Mouse (Mus musculus): ENCODE data around the gene Pdgfb. TPM values are rescaled to one million over a fixed set of nuclear protein-coding genes. Genes with fewer than 3 reads are reported as not detected.

Gene Pdgfb
- polyA plus RNA-seq, 1 experiment: 27.2 TPM

DNA sequence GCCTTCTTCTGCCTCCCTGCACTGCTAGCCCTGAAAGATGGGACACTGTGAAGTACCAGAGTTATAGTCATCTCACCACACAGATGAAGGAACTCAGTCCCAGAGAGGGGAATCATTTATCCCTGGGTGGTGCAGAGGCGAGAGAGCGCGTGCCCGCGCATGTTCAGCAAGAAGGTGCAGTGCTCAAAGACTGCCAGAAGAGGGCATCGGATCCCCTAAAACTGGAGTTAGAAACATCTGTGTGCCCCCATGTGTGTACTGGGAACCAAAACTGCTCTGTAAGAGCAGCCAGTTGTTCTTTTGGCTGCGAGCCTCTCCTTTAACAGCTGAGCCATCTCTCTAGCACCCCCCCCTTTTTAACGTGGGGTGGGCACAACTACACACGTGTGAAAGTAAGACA is 68.0 kb downstream of the Pdgfb start:
- Histone ChIP-seq H3K4me3 (ENCODE audit: insufficient read depth, poor library complexity, severe bottlenecking) (no peak overlapping the region), H3K27me3 (ENCODE audit: control insufficient read depth, insufficient read depth, insufficient read length) (no peaks in the 10 kb centered on the region), H3K36me3 (ENCODE audit: control insufficient read depth, insufficient read depth) (no peaks in the 10 kb centered on the region), H3K79me3 (ENCODE audit: low read depth) (no peaks in the 10 kb centered on the region), H3ac (ENCODE audit: control insufficient read depth, insufficient read length, low read depth) (no peak overlapping the region), H3K79me2 (ENCODE audit: control insufficient read depth, insufficient read depth) (no peaks in the 10 kb centered on the region)
- no peak for TF ChIP-seq CEBPB (IDR thresholded peaks at IDR 0.05; ENCODE audit: low read depth)
- no peak for TF ChIP-seq USF1 (IDR thresholded peaks at IDR 0.05; ENCODE audit: low read depth)
- TF ChIP-seq CTCF (IDR thresholded peaks at IDR 0.05; ENCODE audit: control insufficient read depth, insufficient read depth, insufficient read length): peak; percentile 0
- TF ChIP-seq FOSL1 (IDR thresholded peaks at IDR 0.05; ENCODE audit: insufficient read depth, low read length, poor library complexity, severe bottlenecking): no peak

DNA sequence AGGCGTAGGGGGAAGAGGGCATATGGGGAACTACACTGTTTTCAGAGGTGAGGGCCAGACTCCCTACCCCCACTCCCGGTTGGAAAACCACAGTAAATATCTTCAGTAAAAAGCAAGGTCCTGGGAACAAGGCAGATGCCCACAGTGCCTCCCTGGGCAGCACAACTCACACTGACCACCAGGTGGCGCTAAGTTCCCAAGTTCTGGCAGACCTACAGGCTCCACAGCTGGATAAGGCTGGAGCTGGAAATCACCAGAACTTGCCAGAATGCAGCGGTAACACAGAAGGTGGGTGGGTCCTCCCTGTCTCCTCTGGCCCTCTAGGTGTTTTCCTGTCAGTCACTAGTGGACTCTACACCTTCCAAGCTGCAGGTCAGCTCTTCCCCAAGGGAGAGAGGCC is 68.8 kb downstream of the Pdgfb start:
- no peaks in the 10 kb centered on the region for H3K79me3 ChIP-seq (ENCODE audit: low read depth)
- TF ChIP-seq CTCF (IDR thresholded peaks at IDR 0.05; ENCODE audit: control insufficient read depth, insufficient read depth, insufficient read length) (peak; percentile 90), MYOD1 (IDR thresholded peaks at IDR 0.05; ENCODE audit: control insufficient read depth, insufficient read length, low read depth) (no peak)
- no peaks in the 10 kb centered on the region for H3K27me3 ChIP-seq (ENCODE audit: control insufficient read depth, insufficient read depth, insufficient read length)
- no peak overlapping the region for H3K4me3 ChIP-seq (ENCODE audit: insufficient read depth, poor library complexity, severe bottlenecking)
- no peak overlapping the region for H3ac ChIP-seq (ENCODE audit: control insufficient read depth, insufficient read length, low read depth)
- H3K36me3 ChIP-seq (ENCODE audit: control insufficient read depth, insufficient read depth): no peaks in the 10 kb centered on the region
- no peaks in the 10 kb centered on the region for H3K79me2 ChIP-seq (ENCODE audit: control insufficient read depth, insufficient read depth)

Small RNA genes within 50 kb of the gene (microRNA-seq; reads per million reads assigned to microRNA genes)
- not detected for gene Mir7213 (ENCODE audit: borderline microRNAs expressed)

Other genes with a start within 250 kb of the Pdgfb start
- gene Dnal4, start 237.1 kb downstream of the Pdgfb start, polyA plus RNA-seq (2012; fragmentation: generic; extraction: Trizol): 48.9 TPM
- gene Nptxr, start 210.2 kb downstream of the Pdgfb start, polyA plus RNA-seq (2012; fragmentation: generic; extraction: Trizol): 26.6 TPM
- not detected for gene Npcd, start 180.7 kb downstream of the Pdgfb start, polyA plus RNA-seq (2012; fragmentation: generic; extraction: Trizol)
- gene Cbx6, start 180.3 kb downstream of the Pdgfb start, polyA plus RNA-seq (2012; fragmentation: generic; extraction: Trizol): 68.3 TPM
- 24.0 TPM for gene Apobec3, start 123.3 kb downstream of the Pdgfb start, polyA plus RNA-seq (2012; fragmentation: generic; extraction: Trizol)
- 5.9 TPM for gene Cbx7, start 43.9 kb downstream of the Pdgfb start, polyA plus RNA-seq (2012; fragmentation: generic; extraction: Trizol)
- 7.9 TPM for gene Syngr1, start 76.4 kb upstream of the Pdgfb start, polyA plus RNA-seq (2012; fragmentation: generic; extraction: Trizol)
- gene Rpl3, start 76.9 kb upstream of the Pdgfb start, polyA plus RNA-seq (2012; fragmentation: generic; extraction: Trizol): 1,181 TPM
- gene Tab1, start 118.2 kb upstream of the Pdgfb start, polyA plus RNA-seq (2012; fragmentation: generic; extraction: Trizol): 30.2 TPM
- 19.2 TPM for gene Mgat3, start 158.7 kb upstream of the Pdgfb start, polyA plus RNA-seq (2012; fragmentation: generic; extraction: Trizol)
- gene Mief1, start 219.0 kb upstream of the Pdgfb start, polyA plus RNA-seq (2012; fragmentation: generic; extraction: Trizol): 27.3 TPM
- gene AC140267.1, start 220.9 kb upstream of the Pdgfb start, polyA plus RNA-seq (2012; fragmentation: generic; extraction: Trizol): not detected
- 507 TPM for gene Atf4, start 240.2 kb upstream of the Pdgfb start, polyA plus RNA-seq (2012; fragmentation: generic; extraction: Trizol)
- gene Rps19bp1, start 249.3 kb upstream of the Pdgfb start, polyA plus RNA-seq (2012; fragmentation: generic; extraction: Trizol): 223 TPM